Mouse (Mus musculus): ENCODE data around the gene Sytl4.

- TF ChIP-seq CTCF (IDR thresholded peaks at IDR 0.05; ENCODE audit: low read depth, low read length) (peak; percentile 48), POLR2A (IDR thresholded peaks at IDR 0.05; ENCODE audit: insufficient read depth, low read length) (no peak)
Observed at GRCm38 (mm10) chrX:133947427-133947826, 34.2 kb downstream of the Sytl4 start.
